Mouse (Mus musculus) ES-E14 (cell line): ENCODE measurements around the gene Prkd2.

Source experiments
- CHD2 ChIP-seq: IDR thresholded peaks from 2 replicates; pipeline ENCODE4 v1.6.1; 2014; ENCODE audit warnings: mild to moderate bottlenecking, low read depth, low read length, inconsistent platforms
- HCFC1 ChIP-seq: IDR thresholded peaks from 2 replicates; pipeline ENCODE4 v1.6.1; 2012; ENCODE audit warnings: low read length, inconsistent platforms, borderline replicate concordance; ENCODE audit not compliant: insufficient read depth
- MAFK ChIP-seq: IDR thresholded peaks from 2 replicates; pipeline ENCODE4 v1.6.1; 2014; ENCODE audit warnings: mild to moderate bottlenecking, low read depth, low read length, inconsistent platforms; ENCODE audit not compliant: insufficient read depth
- ZC3H11A ChIP-seq: IDR thresholded peaks from 2 replicates; pipeline ENCODE4 v1.6.1; 2012; ENCODE audit warnings: low read depth, mild to moderate bottlenecking, inconsistent platforms, low read length, borderline replicate concordance
- ZNF384 ChIP-seq: IDR thresholded peaks from 2 replicates; pipeline ENCODE4 v1.6.1; 2012; ENCODE audit warnings: low read depth, low read length, inconsistent platforms

DNA sequence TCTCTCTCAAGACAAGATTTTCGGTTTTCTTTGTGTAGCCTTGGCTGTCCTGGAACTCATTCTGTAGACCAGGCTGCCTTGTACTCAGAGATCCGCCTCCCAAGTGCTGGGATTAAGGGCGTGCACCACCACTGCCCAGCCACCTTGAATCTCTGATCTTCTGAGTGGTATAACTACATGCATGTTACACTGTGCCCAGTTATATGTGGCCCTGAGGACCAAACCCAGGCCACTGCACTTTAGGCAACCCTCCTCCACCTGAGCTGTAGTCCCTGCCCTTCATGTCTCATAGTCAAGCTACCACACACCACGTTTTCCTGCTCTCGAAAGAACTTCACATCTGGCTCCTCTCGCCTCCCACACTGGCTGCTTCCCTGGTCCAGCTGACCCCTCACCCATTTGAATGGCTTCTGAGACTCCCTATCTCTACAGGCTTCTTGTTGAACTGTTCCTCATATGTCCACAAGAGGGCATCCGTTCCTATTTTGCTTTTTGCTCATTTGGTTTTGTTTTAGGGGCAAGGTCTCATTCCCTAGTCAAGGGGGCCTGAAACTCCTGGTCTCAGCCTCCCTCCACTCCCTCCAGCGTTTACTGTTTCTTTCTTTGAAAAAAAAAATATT lies 38.2 kb upstream of the Prkd2 start:
- TF ChIP-seq CHD2 (no peak), ZNF384 (no peak), ZC3H11A (no peak), HCFC1 (no peak), MAFK (no peak)
